In the genomic region with DNA sequence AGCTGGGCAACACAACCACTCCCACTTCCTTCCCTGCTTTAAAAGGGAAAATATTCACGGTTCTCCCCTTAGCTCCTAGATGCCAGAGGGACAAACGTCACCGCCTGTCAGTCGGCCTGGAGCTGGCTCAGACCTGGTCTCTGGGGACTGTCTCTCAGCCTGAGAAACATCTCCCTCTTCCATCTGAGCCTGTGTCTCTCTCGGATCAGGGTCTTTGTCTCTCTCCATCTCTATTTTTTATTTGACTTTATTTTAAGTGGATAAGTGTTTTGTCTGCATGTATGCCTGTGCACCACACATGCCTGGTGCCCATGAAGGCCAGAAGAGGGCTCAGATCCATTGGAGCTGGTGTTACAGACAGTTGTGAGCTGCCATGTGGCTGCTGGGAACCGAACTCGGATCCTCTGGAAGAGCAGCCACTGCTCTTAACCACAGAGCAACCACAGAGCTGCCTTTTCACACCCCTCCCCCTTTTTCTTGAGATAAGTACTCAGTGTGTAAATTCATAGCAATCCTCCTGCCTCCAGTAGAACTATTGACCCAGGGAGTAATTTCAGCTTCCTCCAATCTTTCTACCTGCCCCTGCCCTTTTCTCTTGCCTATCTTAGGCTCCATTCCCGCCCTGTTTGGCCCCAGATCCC, we compare ENCODE assay signal across 9 mouse cellular contexts. TPM values are rescaled to one million over a fixed set of nuclear protein-coding genes. Genes with fewer than 3 reads are reported as not detected.
DNase-seq lines count a peak whose midpoint lies in the region; ATAC-seq and TF ChIP-seq lines count a peak whose summit lies in the region.
"Had no signal": no experiment of that assay in that cellular context is flagged by ENCODE, and none has a peak within 500 bp of the region (broad histone marks: within the 10 kb centered on the region; RNA-seq: fewer than 3 reads in every experiment).

No protein-coding gene starts in this region.

- H3K9ac ChIP-seq in neural tube, embryonic 12.5 days = no peak overlapping the region

- H3K4me3 ChIP-seq in lung, adult 2 months (replicated peaks; ENCODE audit: extremely low read depth, low read depth, low read length) = no peak overlapping the region
- H3K4me3 ChIP-seq in forebrain, embryonic 10.5 days = peak overlapping the region; percentile 31
- H3K4me3 ChIP-seq in neural tube, embryonic 12.5 days = no peak overlapping the region

- no peak for DNase-seq in lung, adult 2 months
- DNase-seq in lung, adult 18-20 months = no peak
- no peak for DNase-seq in forebrain, embryonic 10.5 days (ENCODE audit: extremely low spot score, low spot score)
- DNase-seq in heart, postnatal 4 days = peak; percentile 59
- DNase-seq in B cell, adult 2 months = no peak
- DNase-seq in thymus, postnatal 25 days = no peak
- DNase-seq in urinary bladder, postnatal 14 days (ENCODE audit: low spot score) = no peak

- ATAC-seq in neural tube, embryonic 12.5 days (ENCODE audit: low FRiP score, low read depth) = no peak; the same call in 1 of the 2 replicates

- no peak for TF ChIP-seq CTCF in lung, adult 2 months (IDR thresholded peaks at IDR 0.05; ENCODE audit: insufficient read depth, low read length)

- H3K36me3 ChIP-seq in forebrain, embryonic 10.5 days (replicated peaks) = no peaks in the 10 kb centered on the region
- H3K36me3 ChIP-seq in neural tube, embryonic 12.5 days = no peaks in the 10 kb centered on the region

- TF ChIP-seq POLR2A in lung, adult 2 months (IDR thresholded peaks at IDR 0.05; ENCODE audit: borderline replicate concordance, extremely low read depth, low read depth, low read length) = peak; percentile 21; the same call in 1 of the 2 replicates

- 35% methylated on average over 8 of the region's 8 CpGs for WGBS in lung, adult 2 months
- 29% methylated on average over 8 of the region's 8 CpGs for WGBS in forebrain, embryonic 10.5 days
- WGBS in neural tube, embryonic 12.5 days = 20% methylated on average over 8 of the region's 8 CpGs

- H3K27ac ChIP-seq in forebrain, embryonic 10.5 days = peak overlapping the region; percentile 84
- peak overlapping the region; percentile 51 for H3K27ac ChIP-seq in neural tube, embryonic 12.5 days
- H3K27ac ChIP-seq: macrophage had no signal

- H3K9me3 ChIP-seq in forebrain, embryonic 10.5 days = no peaks in the 10 kb centered on the region
- H3K9me3 ChIP-seq in neural tube, embryonic 12.5 days = no peaks in the 10 kb centered on the region

- peaks cover 58% of the 10 kb centered on the region for H3K27me3 ChIP-seq in forebrain, embryonic 10.5 days (ENCODE audit: poor library complexity, severe bottlenecking)
- H3K27me3 ChIP-seq in neural tube, embryonic 12.5 days (replicated peaks) = 0 out of 2 replicates have a peak, but pooled peaks cover 3% of the 10 kb centered on the region

- peak overlapping the region; percentile 88 for H3K4me2 ChIP-seq in neural tube, embryonic 12.5 days (replicated peaks)

- peaks cover 3% of the 10 kb centered on the region; the same call in 1 of the 2 replicates for H3K4me1 ChIP-seq in lung, adult 2 months (ENCODE audit: control insufficient read depth, insufficient read depth, low read length)
- peaks cover 54% of the 10 kb centered on the region for H3K4me1 ChIP-seq in forebrain, embryonic 10.5 days
- peaks cover 38% of the 10 kb centered on the region for H3K4me1 ChIP-seq in neural tube, embryonic 12.5 days

RNA-seq across cellular contexts. Expression of a gene that starts 3.5 kb away (rescaled TPM):
- 242 and 329 TPM in 2 replicates for polyA plus RNA-seq in lung, adult 2 months (2012; rRNA removed)
- 7.4 and 8.7 TPM in 2 replicates for polyA plus RNA-seq in forebrain, embryonic 10.5 days (2016; fragmentation: Nextera tagmentation; extraction: Ambion mirVana)
- 10 to 100 TPM; 22.8 to 24.7 TPM for total RNA-seq in heart, postnatal 4 days (2021)
- polyA plus RNA-seq in neural tube, embryonic 12.5 days (2016; fragmentation: Nextera tagmentation; extraction: Ambion mirVana) = 57.5 and 72.1 TPM in 2 replicates
- polyA plus RNA-seq: macrophage had no signal

RNA-seq across cellular contexts. Expression of a gene that starts 10.9 kb away (rescaled TPM):
- 317 and 391 TPM in 2 replicates for polyA plus RNA-seq in lung, adult 2 months (2012; rRNA removed)
- polyA plus RNA-seq in forebrain, embryonic 10.5 days (2016; fragmentation: Nextera tagmentation; extraction: Ambion mirVana) = 44.2 and 50.8 TPM in 2 replicates
- total RNA-seq in heart, postnatal 4 days (2021) = 10 to 100 TPM; 71.2 to 73.7 TPM
- polyA plus RNA-seq in neural tube, embryonic 12.5 days (2016; fragmentation: Nextera tagmentation; extraction: Ambion mirVana) = 23.5 and 23.9 TPM in 2 replicates

RNA-seq across cellular contexts. Expression of a gene that starts 11.2 kb away (rescaled TPM):
- polyA plus RNA-seq in lung, adult 2 months (2012; rRNA removed) = 1.7 and 4.0 TPM in 2 replicates
- 39.1 and 42.7 TPM in 2 replicates for polyA plus RNA-seq in forebrain, embryonic 10.5 days (2016; fragmentation: Nextera tagmentation; extraction: Ambion mirVana)
- total RNA-seq in heart, postnatal 4 days (2021) = 1 to 10 TPM; 1.2 to 1.8 TPM
- 105 and 118 TPM in 2 replicates for polyA plus RNA-seq in neural tube, embryonic 12.5 days (2016; fragmentation: Nextera tagmentation; extraction: Ambion mirVana)

RNA-seq across cellular contexts. Expression of a gene that starts 44.3 kb away (rescaled TPM):
- polyA plus RNA-seq in lung, adult 2 months (2012; rRNA removed) = 7.9 and 12.6 TPM in 2 replicates
- 2.9 and 4.1 TPM in 2 replicates for polyA plus RNA-seq in forebrain, embryonic 10.5 days (2016; fragmentation: Nextera tagmentation; extraction: Ambion mirVana)
- total RNA-seq in heart, postnatal 4 days (2021) = 1 to 10 TPM; 4.4 to 8.1 TPM
- polyA plus RNA-seq in neural tube, embryonic 12.5 days (2016; fragmentation: Nextera tagmentation; extraction: Ambion mirVana) = 1.6 and 1.7 TPM in 2 replicates
- polyA plus RNA-seq: macrophage had no signal

RNA-seq across cellular contexts. Expression of a gene that starts 54.4 kb away (rescaled TPM):
- 182 and 190 TPM in 2 replicates for polyA plus RNA-seq in lung, adult 2 months (2012; rRNA removed)
- 103 and 108 TPM in 2 replicates for polyA plus RNA-seq in forebrain, embryonic 10.5 days (2016; fragmentation: Nextera tagmentation; extraction: Ambion mirVana)
- total RNA-seq in heart, postnatal 4 days (2021) = 10 to 100 TPM; 81.5 to 82.5 TPM
- polyA plus RNA-seq in neural tube, embryonic 12.5 days (2016; fragmentation: Nextera tagmentation; extraction: Ambion mirVana) = 80.2 and 82.0 TPM in 2 replicates
